Mouse (Mus musculus) liver, postnatal 0 days (tissue): ENCODE results near the gene Guca2b. TPM values are rescaled to one million over a fixed set of nuclear protein-coding genes. Genes with fewer than 3 reads are reported as not detected.
A peak's percentile ranks its signal among the peaks of the same experiment; 100 is the strongest.

Source experiments
- ATAC-seq: fragments of 200-750 bp; cut with Nextera tagmentation; 2 replicates; pipeline ENCODE4 v1.8.0; 2017; ENCODE audit warnings: mild to moderate bottlenecking, moderate library complexity
- DNase-seq: peaks from one replicate; pipeline ENCODE4 v3.0.0-alpha.2; 2016
- H3K27ac ChIP-seq: fragments of 300-500 bp; sonication (generic); 2 replicates; pipeline ENCODE4 v1.5.1; 2014; ENCODE audit warnings: antibody characterized with exemption, moderate library complexity, mild to moderate bottlenecking, low read depth
- H3K27me3 ChIP-seq: fragments of 300-500 bp; sonication (generic); 2 replicates; pipeline ENCODE4 v1.6.1; 2014; ENCODE audit warnings: low read length, control low read depth, mixed read lengths; ENCODE audit not compliant: insufficient read depth
- H3K36me3 ChIP-seq: fragments of 300-500 bp; sonication (generic); replicated peaks from 2 replicates; pipeline ENCODE4 v1.6.1; 2014; ENCODE audit warnings: mild to moderate bottlenecking, control low read depth, low read length, moderate library complexity, mixed read lengths; ENCODE audit not compliant: insufficient read depth
- H3K4me1 ChIP-seq: fragments of 300-500 bp; sonication (generic); 2 replicates; pipeline ENCODE4 v1.6.1; 2014; ENCODE audit warnings: antibody characterized with exemption, mild to moderate bottlenecking, control low read depth; ENCODE audit not compliant: insufficient read depth
- H3K4me2 ChIP-seq: fragments of 300-500 bp; sonication (generic); 2 replicates; pipeline ENCODE4 v1.6.1; 2014; ENCODE audit warnings: low read depth, mild to moderate bottlenecking, low read length, moderate library complexity, mixed read lengths
- H3K4me3 ChIP-seq: fragments of 300-500 bp; sonication (generic); 2 replicates; pipeline ENCODE4 v1.5.1; 2014; ENCODE audit warnings: low read depth, low read length
- H3K9ac ChIP-seq: fragments of 300-500 bp; sonication (generic); replicated peaks from 2 replicates; pipeline ENCODE4 v1.6.1; 2014; ENCODE audit warnings: mild to moderate bottlenecking, moderate library complexity
- H3K9me3 ChIP-seq: fragments of 300-500 bp; sonication (generic); 2 replicates; pipeline ENCODE4 v1.6.1; 2016; ENCODE audit warnings: mild to moderate bottlenecking, control low read depth, low read length, mixed read lengths
- CTCF ChIP-seq: sonication (generic); IDR thresholded peaks from 2 replicates; pipeline ENCODE4 v1.5.1; 2016; ENCODE audit warnings: antibody characterized with exemption, low read depth
- EP300 ChIP-seq: IDR thresholded peaks from 2 replicates; pipeline ENCODE4 v1.6.1; 2016; ENCODE audit warnings: antibody characterized with exemption, low read depth, mild to moderate bottlenecking
- WGBS: fragments of 180-500 bp; shearing (Covaris S2); extraction: QIAGEN DNeasy Blood & Tissue Kit; methylation state at CpG from one replicate; pipeline ENCODE4 v1.1.7; 2014; ENCODE audit not compliant: insufficient replicate concordance; 5-methylcytosine and 5-hydroxymethylcytosine counted together
- polyA plus RNA-seq: library from polyadenylated mRNA; unstranded; fragments of >200 nt; fragmentation: Nextera tagmentation; extraction: Ambion mirVana; gene quantifications from 2 replicates; pipeline ENCODE4 v1.2.1, GENCODE M21; 2015

Gene Guca2b
- polyA plus RNA-seq, 1 experiment from 2014 or later = not detected

DNA sequence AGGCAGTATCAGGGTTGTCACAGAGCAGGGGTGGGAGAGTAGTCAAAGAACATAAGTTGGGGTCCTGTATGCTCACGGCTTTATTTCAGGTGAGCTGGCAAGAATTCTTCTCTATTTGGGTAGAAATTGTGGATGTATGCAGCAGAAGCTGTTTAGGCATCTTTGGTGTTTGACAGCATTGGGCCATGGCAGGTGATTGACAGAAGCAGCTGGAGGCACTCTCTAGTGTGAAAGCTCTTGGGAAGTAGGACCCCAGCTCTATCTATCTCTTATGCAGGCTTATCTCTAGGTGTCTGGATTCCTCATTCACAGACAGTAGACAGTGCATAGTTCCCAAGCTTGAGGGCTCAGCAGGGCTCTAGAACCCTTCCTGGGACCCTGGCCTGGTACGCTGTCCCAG is 27.0 kb upstream of the Guca2b start:
- 79% methylated on average over 2 of the region's 2 CpGs for WGBS
- H3K27ac ChIP-seq = no peak overlapping the region
- no peaks in the 10 kb centered on the region for H3K4me1 ChIP-seq
- H3K9ac ChIP-seq = no peak overlapping the region
- H3K36me3 ChIP-seq = no peaks in the 10 kb centered on the region
- H3K4me2 ChIP-seq = no peak overlapping the region
- DNase-seq (no peak), ATAC-seq (no peak)
- TF ChIP-seq EP300 (no peak), CTCF (no peak)
- H3K4me3 ChIP-seq = no peak overlapping the region
- no peaks in the 10 kb centered on the region for H3K9me3 ChIP-seq
- H3K27me3 ChIP-seq = no peaks in the 10 kb centered on the region

DNA sequence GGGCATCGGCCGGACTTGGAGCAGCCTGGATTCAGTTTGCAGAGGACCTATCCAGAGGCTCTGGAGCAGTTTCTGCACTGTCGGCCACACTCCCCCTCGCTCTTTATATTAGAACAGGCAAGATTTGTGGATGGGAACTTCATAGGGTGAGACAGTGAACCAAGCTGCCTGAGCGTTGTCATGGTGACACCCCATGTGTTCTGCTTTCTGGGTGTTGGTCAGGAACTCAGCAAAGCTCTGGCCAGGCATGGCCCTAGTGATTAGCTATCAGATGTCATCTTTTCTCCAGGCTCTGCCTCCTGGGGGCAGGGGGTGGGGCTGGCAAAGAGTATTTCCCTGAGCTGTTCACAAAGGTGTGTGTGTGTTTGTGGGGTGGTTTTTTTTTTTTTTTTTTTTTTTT is 23.8 kb upstream of the Guca2b start:
- no peak overlapping the region for H3K4me2 ChIP-seq
- H3K9ac ChIP-seq = no peak overlapping the region
- ATAC-seq (no peak), DNase-seq (no peak)
- no peak for TF ChIP-seq CTCF
- TF ChIP-seq EP300 = no peak
- WGBS = 59% methylated on average over 5 of the region's 5 CpGs
- no peaks in the 10 kb centered on the region for H3K9me3 ChIP-seq
- H3K4me1 ChIP-seq = no peaks in the 10 kb centered on the region
- H3K36me3 ChIP-seq = no peaks in the 10 kb centered on the region
- no peak overlapping the region for H3K27ac ChIP-seq
- no peak overlapping the region for H3K4me3 ChIP-seq
- H3K27me3 ChIP-seq = no peaks in the 10 kb centered on the region

DNA sequence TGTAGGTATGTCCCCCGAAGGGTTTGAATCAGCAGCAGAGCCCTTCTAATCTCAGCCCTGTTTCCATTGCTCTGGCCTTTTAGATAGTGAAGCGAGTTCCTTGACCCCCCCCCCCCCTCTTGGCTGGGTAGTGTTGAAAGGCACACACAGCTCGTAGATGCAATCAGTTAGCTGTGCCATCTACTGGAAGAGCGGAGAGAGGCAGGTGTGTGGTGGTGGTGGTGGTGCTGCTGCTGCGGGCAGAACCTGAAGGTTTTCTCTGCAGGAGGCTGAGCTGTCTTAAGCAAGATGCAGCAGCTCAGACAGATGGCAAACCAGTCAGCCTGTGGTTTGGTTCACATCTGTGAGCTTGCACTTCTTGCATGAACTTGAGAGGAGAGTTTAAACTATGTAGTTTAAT is 13.9 kb upstream of the Guca2b start:
- 37% methylated on average over 5 of the region's 5 CpGs for WGBS
- Histone ChIP-seq H3K9me3 (no peaks in the 10 kb centered on the region), H3K4me2 (no peak overlapping the region), H3K27me3 (no peaks in the 10 kb centered on the region), H3K4me3 (no peak overlapping the region), H3K4me1 (no peaks in the 10 kb centered on the region), H3K9ac (no peak overlapping the region), H3K27ac (no peak overlapping the region), H3K36me3 (no peaks in the 10 kb centered on the region)
- TF ChIP-seq EP300 (no peak), CTCF (peak; percentile 27)
- DNase-seq (no peak), ATAC-seq (no peak)

DNA sequence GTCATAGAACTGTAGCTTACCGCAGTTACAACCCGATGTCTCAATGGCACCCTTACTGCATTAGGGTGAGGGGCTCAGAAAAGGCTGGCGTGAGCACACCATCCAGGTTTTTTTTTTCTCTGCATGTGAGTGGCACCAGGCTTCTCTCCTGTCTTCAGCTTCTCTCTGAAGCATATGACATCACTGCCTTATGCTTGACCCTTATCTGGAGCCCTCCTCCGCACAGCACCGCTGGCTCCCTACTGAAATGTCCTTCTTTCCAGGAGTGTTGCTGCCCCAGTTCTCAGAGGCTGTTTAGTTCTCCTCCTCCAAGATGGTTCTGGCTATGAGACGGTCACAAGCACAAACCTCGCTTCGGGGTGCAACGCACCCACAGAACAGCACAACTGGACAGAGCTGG is 12.4 kb upstream of the Guca2b start:
- no peaks in the 10 kb centered on the region for H3K27me3 ChIP-seq

DNA sequence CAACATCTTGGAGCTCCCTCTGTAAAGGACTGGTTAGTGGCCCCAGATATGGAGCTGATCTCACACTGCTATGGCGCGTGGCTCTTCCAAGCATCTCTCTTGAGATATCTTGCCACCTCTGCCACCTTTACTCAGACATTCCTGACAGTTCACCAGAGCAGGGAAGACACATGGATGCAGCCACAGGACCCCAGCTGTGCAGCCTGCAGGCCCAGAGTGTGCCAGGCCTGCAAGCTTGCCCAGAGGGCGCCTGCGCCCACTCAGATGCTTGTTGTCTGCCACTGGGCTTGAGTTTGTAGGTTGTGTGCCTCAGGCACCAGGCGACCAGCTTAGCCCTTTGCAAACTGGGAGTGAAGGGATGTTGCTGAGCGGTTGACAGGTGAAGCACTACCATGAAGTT is 12.0 kb upstream of the Guca2b start:
- Histone ChIP-seq H3K9me3 (no peaks in the 10 kb centered on the region), H3K4me3 (no peak overlapping the region), H3K27me3 (no peaks in the 10 kb centered on the region), H3K9ac (no peak overlapping the region), H3K4me1 (no peaks in the 10 kb centered on the region), H3K4me2 (no peak overlapping the region), H3K27ac (no peak overlapping the region), H3K36me3 (no peaks in the 10 kb centered on the region)
- WGBS = 86% methylated on average over 6 of the region's 6 CpGs
- TF ChIP-seq CTCF = no peak
- no peak for TF ChIP-seq EP300
- ATAC-seq = no peak
- no peak for DNase-seq

More for the DNA sequence above, 12.4 kb upstream of the Guca2b start:
- Histone ChIP-seq H3K27ac (no peak overlapping the region), H3K36me3 (no peaks in the 10 kb centered on the region), H3K4me1 (no peaks in the 10 kb centered on the region), H3K9ac (no peak overlapping the region), H3K9me3 (no peaks in the 10 kb centered on the region), H3K4me2 (no peak overlapping the region), H3K4me3 (no peak overlapping the region)
- TF ChIP-seq CTCF = no peak
- no peak for TF ChIP-seq EP300
- ATAC-seq (no peak), DNase-seq (no peak)
- 84% methylated on average over 9 of the region's 9 CpGs for WGBS

DNA sequence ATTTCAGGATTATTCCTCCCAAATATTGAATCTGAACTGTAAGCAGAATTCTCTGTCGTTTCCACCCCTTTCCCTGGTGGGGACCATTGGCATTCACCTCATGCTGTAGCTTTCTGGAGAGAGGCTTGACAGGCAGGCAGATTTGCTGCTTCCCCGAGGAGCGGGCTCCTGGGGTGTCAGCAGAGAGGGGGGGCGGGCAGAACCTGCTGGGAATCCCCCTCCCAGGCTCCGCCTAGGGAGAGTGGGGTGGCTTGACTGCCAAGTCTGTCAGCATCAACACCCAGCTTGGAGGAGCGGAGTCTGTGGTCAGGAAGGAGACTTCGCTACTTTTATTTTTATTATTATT is 11.4 kb upstream of the Guca2b start:
- 64% methylated on average over 7 of the region's 7 CpGs for WGBS
- Histone ChIP-seq H3K9ac (no peak overlapping the region), H3K4me2 (no peak overlapping the region), H3K4me1 (no peaks in the 10 kb centered on the region), H3K27me3 (no peaks in the 10 kb centered on the region), H3K27ac (no peak overlapping the region), H3K9me3 (no peaks in the 10 kb centered on the region), H3K36me3 (no peaks in the 10 kb centered on the region), H3K4me3 (no peak overlapping the region)
- ATAC-seq = no peak
- TF ChIP-seq CTCF (no peak), EP300 (no peak)
- no peak for DNase-seq
